Mouse (Mus musculus) adrenal gland (tissue): Measurements from ENCODE around the gene Atp6v1b1.

Experiments used
- intact Hi-C: fragments of 180-260 bp; cut with DNase I; formaldehyde crosslinking; loops from one replicate; pipeline ENCODE4 v1.15.1; 2025
- long read RNA-seq, 2 experiments: library from polyadenylated mRNA; unstranded; transcript quantifications; one replicate each; pipeline ENCODE4 v2.0.0; 2020; ENCODE audit warnings: borderline replicate concordance in 1 of 2; ENCODE audit not compliant: insufficient replicate concordance in 1 of 2

Gene Atp6v1b1
- long read RNA-seq, experiment 1, result 0 reads
- long read RNA-seq, experiment 2, result 0 reads

- intact Hi-C loops, result no loop called here
These were observed at the start of gene Atp6v1b1 for GRCm38 (mm10) chr6:83742761-83743160. Atp6v1b1 (plus strand) TSS chr6:83742990.

GRCm38 (mm10) chr6:83693835-83694234 lies 49.0 kb upstream of the Atp6v1b1 start:
- intact Hi-C loops, result loop anchor here (2.0 kb wide), 1 partner anchor 37 kb away; no protein-coding TSS in a partner anchor

GRCm38 (mm10) chr6:83695731-83696130 lies 47.1 kb upstream of the Atp6v1b1 start:
- intact Hi-C loops, result loop anchor here (2.0 kb wide), 1 partner anchor 35 kb away; no protein-coding TSS in a partner anchor

GRCm38 (mm10) chr6:83696684-83697083 lies 46.1 kb upstream of the Atp6v1b1 start:
- intact Hi-C loops, result no loop called here

DNA sequence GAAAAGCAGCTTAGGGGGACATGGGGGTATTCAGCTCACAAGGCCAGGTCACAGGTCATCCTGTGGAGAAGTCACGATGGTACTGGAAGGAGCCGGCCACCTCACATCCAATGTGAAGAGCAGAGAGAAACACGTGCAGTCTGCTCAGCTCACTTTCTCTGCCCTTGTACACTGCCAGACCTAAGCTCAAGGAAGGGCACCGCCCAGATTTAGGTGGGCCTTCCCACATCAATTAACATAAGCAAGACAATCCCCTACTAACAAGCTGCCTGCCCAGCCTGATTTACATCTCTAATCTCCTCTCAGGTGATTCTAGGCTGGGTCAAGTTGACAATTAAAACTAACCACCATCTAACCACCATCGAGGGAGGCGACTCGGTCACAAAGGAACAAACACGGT lies 44.9 kb upstream of the Atp6v1b1 start:
- intact Hi-C loops, result no loop called here

DNA sequence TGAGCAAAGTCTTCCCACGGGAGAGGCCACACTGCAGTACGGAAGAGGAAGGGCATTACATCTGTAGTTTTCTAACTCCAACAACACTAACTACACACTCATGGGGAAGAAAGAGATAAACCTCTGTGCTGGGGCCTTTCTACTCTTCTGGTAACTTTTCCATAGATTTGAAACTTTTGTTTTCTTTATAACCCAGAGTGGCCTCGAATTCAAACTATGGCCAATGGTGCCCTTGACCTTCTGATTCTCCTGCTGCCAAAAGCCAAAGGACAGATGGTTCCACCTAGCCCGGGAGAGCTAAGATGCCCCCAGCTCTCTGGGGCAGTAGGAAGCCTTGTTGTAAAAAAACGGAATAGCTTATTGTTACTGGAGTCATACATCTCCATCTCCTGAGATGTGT lies 42.8 kb upstream of the Atp6v1b1 start:
- intact Hi-C loops, result no loop called here

DNA sequence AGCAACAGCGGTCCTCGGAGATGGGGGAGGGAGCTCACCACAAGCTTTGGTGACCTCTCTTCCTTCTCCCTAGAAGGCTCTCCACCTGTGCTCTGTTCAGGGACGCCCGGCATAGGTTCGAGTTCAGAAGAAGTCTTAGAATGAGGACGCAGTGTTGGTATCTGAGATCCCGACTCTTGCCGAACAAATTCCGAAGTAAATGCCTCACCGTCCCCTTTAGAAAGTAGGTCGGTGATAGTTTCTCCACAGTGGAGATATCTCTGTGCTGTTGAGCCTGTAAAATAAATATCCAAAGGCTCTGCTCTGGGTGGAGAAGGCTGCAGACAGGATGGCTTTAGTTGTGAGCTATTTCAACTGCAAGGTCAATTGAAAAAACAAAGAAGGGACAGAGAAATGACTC lies 41.8 kb upstream of the Atp6v1b1 start:
- intact Hi-C loops, result no loop called here

DNA sequence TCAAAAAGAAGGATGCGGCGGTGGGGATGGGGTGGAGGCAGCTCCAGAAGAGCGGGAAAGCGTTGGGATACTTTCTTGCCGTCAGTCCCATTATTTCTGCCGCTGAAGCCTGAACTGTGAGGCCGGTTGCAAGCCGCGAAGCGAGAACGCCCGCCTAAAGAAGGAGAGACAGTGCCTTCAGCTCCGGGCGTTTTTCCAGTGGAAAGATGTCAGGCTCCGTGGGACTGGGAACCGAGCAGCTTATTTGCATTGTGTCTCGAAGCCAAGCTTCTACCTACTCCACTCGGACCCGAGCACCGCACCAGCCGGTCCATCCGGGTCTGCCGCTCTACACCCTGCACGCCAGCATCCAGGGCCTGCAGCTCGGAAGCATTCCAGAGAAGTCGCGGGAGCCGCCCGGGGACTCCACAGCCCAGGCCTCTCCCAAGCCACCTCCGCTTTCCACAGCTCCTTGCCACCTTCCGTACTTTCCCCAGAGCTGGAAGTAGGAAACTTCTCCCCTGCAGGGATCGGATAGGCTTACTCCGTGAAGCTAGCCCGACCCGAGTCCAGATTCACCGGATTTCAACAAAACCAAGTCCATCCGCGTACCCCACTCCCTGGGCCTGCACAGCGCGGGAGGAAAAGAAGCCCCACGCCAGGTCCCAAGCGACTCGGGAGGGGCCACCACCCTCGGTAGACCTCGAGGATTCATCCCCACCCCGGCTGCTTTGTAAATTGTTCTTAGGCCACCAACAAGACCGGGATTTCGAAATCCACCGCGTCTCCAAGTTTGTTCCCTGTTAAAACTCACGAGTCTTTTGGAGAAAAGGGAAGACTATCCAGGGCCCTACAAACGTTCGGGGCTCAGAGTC lies 40.4 kb upstream of the Atp6v1b1 start:
- intact Hi-C loops, result no loop called here

DNA sequence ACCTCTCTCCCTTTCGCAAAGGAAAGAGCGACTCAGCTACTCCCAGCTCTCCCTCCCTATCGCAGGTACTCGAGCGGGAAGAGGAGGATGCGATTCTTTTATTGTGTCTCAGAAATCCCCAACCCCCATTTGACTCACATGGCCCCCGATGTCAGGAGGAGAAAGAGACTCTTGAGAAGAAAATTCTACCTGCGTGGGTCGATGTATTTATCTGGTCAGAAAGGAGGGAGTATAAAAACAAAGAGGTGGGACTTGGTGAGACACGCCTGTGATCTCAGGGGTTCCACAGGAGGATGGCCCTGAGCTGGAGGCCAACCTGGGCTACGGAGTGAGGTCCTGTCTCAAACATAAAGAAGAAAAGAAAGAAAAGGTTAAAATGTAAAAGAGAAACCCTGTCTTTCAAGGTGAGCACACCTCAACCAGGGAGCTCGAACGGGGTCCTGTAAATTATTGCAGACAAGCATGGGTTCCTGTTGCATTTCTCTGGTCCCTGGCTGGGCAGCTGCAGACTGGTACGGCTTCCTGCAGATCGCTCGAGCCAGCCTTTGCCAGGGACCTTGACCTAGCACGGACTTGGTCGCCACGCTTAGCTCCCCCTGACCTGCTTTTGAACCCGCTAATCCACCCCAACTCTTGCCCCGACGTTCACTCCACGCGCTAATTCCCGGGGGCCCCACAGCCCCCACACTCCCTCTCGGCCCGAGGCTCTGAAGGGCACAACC lies 39.6 kb upstream of the Atp6v1b1 start:
- intact Hi-C loops, result no loop called here

GRCm38 (mm10) chr6:83703722-83704078 lies 39.1 kb upstream of the Atp6v1b1 start:
- intact Hi-C loops, result no loop called here

DNA sequence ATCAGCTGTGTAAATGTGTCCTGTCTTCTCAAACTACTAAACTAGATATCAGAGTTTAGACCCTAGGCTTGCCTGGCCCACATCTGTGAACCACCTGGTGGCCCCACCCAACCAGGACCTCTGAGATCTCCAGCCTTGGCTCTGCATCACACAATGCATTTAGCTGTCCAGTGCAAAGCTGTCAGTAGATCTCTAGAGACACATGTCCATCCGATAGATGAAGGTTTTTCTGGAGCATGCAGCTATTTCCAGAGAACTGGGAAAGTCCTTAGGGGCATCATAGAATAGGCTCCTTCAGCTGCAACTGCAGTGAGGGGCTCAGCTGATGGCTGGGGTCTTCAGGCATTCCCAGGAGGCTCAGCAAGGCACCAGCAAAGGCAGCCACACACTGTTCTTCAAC lies 38.5 kb upstream of the Atp6v1b1 start:
- intact Hi-C loops, result no loop called here

DNA sequence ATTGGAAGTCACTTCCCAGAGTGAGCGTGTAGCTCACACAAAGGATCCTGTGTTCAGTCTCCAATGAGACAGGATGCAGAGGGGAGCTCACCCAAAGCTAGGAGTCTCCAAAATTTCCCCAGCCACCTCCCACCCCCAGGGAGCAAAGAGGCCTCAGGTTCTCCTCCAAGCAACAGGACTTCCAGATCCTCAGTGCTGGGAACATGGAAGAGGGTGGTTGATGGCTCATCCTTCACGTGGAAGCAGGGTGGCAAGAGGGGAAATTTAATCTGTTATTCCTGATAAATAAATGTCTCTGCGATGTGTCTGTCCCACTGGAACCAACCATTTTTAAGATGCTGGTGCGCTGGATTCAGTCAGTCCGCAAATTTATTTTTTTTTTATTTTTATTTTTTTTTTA lies 38.1 kb upstream of the Atp6v1b1 start:
- intact Hi-C loops, result no loop called here

DNA sequence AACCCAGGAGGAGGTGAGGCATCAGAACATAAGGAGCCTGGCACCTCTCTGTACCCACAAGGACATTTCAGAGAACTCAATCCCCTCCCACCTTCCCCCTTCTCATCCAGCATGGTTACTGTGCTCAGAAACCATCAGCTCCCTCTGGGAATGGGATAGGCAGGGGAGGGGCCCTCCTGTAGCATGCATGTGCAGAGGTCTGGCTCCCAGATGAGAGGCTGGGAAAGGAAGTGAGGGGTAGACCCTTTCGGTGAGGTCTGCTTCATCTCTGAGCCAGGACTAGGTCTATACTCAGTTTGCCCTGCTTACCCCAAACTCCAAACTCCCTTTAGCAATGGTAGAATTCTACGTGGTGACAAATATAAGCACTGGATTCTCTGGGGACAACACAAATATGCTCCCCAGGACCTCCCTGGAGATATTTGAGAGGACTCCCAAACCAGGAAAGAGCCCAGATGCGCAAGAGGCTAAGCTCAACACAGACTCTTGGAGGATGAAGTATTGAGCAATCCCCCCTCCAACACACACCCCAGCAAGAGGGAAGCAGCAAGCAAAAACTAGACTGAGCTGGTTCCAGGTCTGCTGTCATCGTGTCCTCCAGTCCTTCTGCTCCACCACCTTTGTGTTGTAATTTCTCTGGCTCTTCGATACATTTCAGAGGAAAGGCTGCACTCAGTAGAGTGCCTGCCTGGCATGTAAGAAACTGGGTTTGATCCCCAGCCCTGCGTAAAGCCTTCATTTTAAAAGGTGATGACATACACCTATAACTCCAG lies 34.9 kb upstream of the Atp6v1b1 start:
- intact Hi-C loops, result no loop called here

GRCm38 (mm10) chr6:83710361-83711066 lies 32.3 kb upstream of the Atp6v1b1 start:
- intact Hi-C loops, result no loop called here

DNA sequence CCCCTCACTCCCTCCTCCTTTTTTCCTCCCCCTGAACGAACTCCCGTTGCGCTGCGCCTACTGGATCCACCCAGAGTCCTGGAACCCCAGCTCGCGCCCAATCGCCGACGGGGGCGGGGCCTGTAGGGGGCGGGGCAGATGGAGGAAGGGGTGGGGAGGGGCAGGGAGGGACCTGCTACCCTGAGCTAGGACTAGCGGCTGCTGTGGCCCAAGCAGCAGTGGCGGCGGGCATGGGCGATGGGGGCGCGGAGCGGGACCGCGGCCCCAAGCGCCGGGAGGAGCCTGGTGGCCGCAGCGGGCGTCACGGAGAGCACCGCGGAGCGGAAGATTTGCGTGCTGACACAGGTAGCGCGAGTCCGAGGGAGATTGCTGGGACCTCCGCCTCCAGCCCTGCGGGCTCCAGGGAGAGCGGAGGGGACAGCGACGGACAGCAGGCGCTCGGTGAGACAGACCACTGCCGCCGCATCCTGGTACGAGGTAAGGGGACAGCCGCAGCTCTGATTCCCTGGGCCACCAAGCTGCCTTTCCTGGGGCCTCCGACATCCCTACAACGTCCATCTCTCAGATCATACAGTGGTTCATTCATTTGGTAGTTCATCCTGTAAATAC lies 31.6 kb upstream of the Atp6v1b1 start, which contains the start of gene Vax2:
Vax2 (plus strand) TSS at position 198 of the 609 bp plus-strand sequence.
- intact Hi-C loops, result no loop called here

DNA sequence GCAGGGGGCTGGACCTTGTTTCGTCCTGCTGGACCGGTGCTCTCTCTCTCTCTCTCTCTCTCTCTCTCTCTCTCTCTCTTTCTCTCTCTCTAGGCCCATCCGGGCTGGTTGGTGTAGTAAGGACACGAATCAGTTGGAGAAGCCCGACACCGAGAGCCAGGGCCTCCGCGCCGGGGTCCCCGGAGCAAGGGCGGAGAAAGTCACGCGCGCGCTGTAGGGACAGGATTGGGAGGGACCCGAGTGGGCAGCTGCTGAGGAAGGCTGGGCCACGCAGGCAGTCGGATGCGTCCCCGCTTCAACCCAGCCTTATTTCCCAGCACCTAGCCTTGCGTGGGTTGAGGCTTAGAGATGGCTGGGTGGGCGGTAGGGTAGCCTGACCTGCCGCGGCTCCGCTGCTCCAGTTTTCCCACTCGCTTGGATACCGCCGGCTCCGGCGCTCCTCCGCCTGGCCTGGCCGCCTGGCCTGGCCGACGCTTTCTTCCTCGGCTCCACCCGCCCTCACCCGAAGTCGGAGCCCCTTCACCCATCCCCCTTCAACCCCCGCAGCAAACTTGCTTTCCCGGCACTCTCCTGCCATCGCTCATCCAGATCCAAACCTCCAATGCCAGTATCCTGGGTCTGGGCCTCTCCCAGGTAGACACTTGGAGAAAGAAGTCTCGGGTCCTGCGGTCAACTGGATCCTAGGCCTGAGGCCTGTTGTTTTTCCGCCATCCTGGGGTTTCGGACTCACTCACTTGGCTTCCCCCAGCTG lies 30.9 kb upstream of the Atp6v1b1 start:
- intact Hi-C loops, result no loop called here

DNA sequence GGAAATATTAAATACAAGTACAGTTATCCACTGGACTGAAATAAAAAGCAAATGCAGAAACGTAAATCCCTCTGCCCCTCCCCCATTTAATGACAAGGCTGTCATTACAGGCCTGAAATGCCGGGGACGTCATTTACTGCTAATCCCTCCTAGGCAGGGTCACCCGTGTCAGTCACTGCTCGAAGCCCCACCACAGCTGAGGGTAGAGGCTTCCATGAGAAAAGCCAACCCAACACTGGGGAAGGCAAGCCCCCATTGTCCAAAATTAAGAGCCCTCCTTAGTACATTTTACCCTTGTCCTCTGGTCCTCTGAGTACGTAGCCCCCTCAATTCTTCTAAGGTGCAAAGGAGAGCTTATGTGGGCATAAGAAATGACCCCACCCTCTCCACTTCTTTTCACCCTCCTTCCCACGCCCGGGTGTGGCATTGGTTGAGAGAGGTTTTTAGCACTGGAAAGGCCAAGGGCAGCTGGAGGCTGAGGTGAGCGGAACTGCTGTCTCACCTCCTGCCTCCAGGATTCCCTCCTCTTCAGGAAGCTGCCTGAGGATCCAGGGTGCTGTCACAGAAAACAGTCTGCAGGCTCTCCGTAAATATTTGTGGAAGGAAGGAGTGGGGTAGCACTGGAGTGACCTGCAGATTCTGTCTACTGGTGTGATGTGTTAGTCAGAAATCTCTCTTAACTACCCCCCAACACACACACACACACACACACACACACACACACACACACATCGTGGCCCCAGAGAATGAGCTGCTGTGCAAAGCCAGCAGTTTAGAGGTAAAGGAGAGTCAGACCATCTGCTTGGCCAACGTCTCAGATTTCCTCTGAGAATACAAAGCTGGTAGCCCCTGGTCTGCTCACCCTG lies 29.3 kb upstream of the Atp6v1b1 start:
- intact Hi-C loops, result no loop called here

DNA sequence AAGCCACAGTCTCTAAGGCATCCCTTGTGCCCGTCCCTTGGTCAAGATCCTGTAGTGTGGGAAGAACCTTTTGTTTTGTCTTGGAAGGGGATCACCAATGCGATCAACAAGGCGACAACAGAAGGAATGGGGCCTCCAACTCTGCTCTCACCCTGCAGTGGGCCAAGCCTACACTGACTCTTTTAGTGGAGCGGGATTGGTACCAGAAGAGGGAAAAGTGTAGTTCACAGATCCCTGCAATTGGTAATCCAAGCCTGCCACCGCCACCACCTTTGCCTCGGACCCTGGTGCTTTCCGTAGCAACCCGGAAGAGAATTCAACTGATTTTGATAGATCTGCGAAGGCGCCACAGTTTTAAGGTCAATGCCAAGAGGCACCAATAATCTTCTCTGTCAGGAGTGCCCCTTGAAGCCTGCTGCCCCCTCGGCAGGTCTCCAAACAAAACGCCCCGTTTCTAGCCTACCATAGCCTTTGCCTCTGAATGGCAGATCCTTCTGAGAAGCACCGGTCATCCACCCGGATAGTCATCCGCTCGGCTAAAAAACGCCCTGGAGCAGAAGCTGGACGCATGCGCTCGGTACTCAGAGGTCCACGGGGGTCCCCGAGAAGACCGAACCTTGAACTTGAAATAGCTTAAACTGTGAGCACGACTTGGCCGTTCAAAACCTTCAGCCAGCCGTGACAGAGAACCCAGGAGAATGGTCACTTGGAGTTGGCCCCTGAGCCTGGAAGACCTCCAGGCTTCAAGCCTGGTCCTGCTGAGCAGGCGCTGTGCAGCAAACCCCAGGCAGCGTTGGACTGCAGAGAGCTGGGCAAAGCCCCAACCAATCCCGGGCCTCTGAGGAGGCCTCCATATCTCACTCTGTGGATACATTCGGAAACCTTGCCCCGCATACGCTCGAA lies 28.3 kb upstream of the Atp6v1b1 start:
- intact Hi-C loops, result no loop called here
